Mouse (Mus musculus): ENCODE results near the gene Gtpbp10.

DNA sequence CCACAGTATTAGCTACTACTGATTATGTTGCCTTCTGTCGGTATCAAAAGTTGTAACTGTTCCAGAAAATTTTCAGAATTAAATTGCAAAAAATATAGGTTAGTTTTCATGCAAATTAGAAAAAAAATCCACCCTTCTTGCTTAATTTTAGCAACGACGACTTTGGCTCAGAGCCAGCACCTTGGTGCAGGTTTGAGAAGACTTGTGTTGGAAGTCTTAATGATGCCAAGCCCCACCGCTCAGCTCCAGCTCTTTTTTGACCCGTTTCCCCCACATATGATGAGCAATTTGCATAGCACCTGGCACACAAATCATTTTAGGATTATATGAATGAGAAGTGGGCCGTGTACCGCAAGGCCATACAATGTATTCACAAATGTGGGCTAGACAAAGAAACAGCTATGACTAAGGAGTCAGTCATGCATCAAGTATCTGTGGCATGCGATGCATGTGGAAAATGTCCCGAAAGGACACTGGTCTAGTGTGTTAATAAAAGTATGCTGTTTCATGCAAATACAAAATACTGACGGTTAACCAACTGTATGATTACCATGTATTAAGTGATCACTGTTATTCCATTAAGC is 48.9 kb downstream of the Gtpbp10 start:
- no peak for TF ChIP-seq GATA1 (IDR thresholded peaks at IDR 0.05; ENCODE audit: borderline replicate concordance, low read length)
- TF ChIP-seq CTCF (IDR thresholded peaks at IDR 0.05; ENCODE audit: low read depth, low read length): no peak
- TF ChIP-seq TAL1 (conservative IDR thresholded peaks at IDR 0.05; ENCODE audit: low read depth, low read length): no peak
- TF ChIP-seq GATA2 (IDR thresholded peaks at IDR 0.05; ENCODE audit: borderline replicate concordance, low read depth, low read length): no peak
- no peak for TF ChIP-seq POLR2AphosphoS5 (IDR thresholded peaks at IDR 0.05; ENCODE audit: insufficient replicate concordance, low read depth, low read length)
